Mouse (Mus musculus): Measurements from ENCODE around the gene Adamts5.

- no peak for TF ChIP-seq CTCF (IDR thresholded peaks at IDR 0.05; ENCODE audit: extremely low read depth, insufficient read depth, low read length)
- no peak for TF ChIP-seq POLR2A (IDR thresholded peaks at IDR 0.05; ENCODE audit: extremely low read depth, insufficient read depth, low read length)
Observed at GRCm38 (mm10) chr16:85899301-85899721, 2.3 kb downstream of the Adamts5 start.
